Mouse (Mus musculus) heart, adult 18-20 months (tissue): Measurements from ENCODE around the gene Mrps31. TPM values are rescaled to one million over a fixed set of nuclear protein-coding genes. Genes with fewer than 3 reads are reported as not detected.

Source experiments
- DNase-seq, 2 experiments: peaks; one replicate each; pipeline ENCODE4 v3.0.0; 2021 to 2022; ENCODE audit warnings: mixed read lengths in 1 of 2
- long read RNA-seq, 2 experiments: library from polyadenylated mRNA; stranded (forward); transcript quantifications; one replicate each; pipeline ENCODE4 v2.0.0; 2021
- total RNA-seq, 2 experiments: library from RNA; stranded (reverse); gene quantifications; 2 replicates each; pipeline ENCODE4 v1.2.3; 2021

Mrps31 gene
- 10 to 100 TPM; 58.5 to 60.6 TPM for total RNA-seq
- long read RNA-seq, experiment 1, transcript Mrps31-201 (7 exons, 1,515 nt), result major isoform, 98 of 121 reads
- long read RNA-seq, experiment 1, partial matches to known transcripts, result 15 of 121 reads
- long read RNA-seq, experiment 1, other reads (novel, unspliced or antisense), result 7 of 121 reads
- long read RNA-seq, experiment 2, transcript Mrps31-201 (7 exons, 1,515 nt), result major isoform, 57 of 68 reads
- long read RNA-seq, experiment 2, partial matches to known transcripts, result 7 of 68 reads
- long read RNA-seq, experiment 2, other reads (novel, unspliced or antisense), result 4 of 68 reads

- peak; percentile 90 to 93 for DNase-seq
Observed at GRCm38 (mm10) chr8:22411282-22411702, at the start of gene Mrps31. Mrps31 (plus strand) TSS chr8:22411361.

- DNase-seq, result no peak
Observed at GRCm38 (mm10) chr8:22376311-22376710, 34.9 kb upstream of the Mrps31 start.

- peak; percentile 53 to 61 for DNase-seq
Observed at GRCm38 (mm10) chr8:22376903-22377302, 34.3 kb upstream of the Mrps31 start.

- DNase-seq, result no peak
Observed at GRCm38 (mm10) chr8:22380934-22381333, 30.2 kb upstream of the Mrps31 start.

GRCm38 (mm10) chr8:22382824-22383595, 28.2 kb upstream of the Mrps31 start:
- no peak for DNase-seq

- no peak for DNase-seq
Observed at GRCm38 (mm10) chr8:22385158-22385557, 26.0 kb upstream of the Mrps31 start.

GRCm38 (mm10) chr8:22389874-22390273, 21.3 kb upstream of the Mrps31 start:
- no peak for DNase-seq

GRCm38 (mm10) chr8:22390766-22391463, 20.2 kb upstream of the Mrps31 start:
- DNase-seq, result no peak

GRCm38 (mm10) chr8:22394471-22394870, 16.7 kb upstream of the Mrps31 start:
- no peak for DNase-seq

- no peak for DNase-seq
Observed at GRCm38 (mm10) chr8:22395256-22395655, 15.9 kb upstream of the Mrps31 start.

- no peak for DNase-seq
Observed at GRCm38 (mm10) chr8:22397811-22398141, 13.4 kb upstream of the Mrps31 start.

GRCm38 (mm10) chr8:22398142-22398951, 12.8 kb upstream of the Mrps31 start, which contains the start of gene Slc25a15:
Slc25a15 (minus strand) TSS chr8:22398597.
- peak; percentile 93 for DNase-seq

GRCm38 (mm10) chr8:22399285-22399880, 11.8 kb upstream of the Mrps31 start:
- no peak for DNase-seq

- no peak for DNase-seq
Observed at GRCm38 (mm10) chr8:22400593-22400992, 10.6 kb upstream of the Mrps31 start.

GRCm38 (mm10) chr8:22403235-22403634, 7.9 kb upstream of the Mrps31 start:
- no peak for DNase-seq

GRCm38 (mm10) chr8:22405733-22406132, 5.4 kb upstream of the Mrps31 start:
- DNase-seq, result no peak

GRCm38 (mm10) chr8:22410688-22411281, 376 bp upstream of the Mrps31 start:
- no peak for DNase-seq

GRCm38 (mm10) chr8:22411971-22412370, 810 bp downstream of the Mrps31 start:
- no peak for DNase-seq
